8 mouse cellular contexts compared by ENCODE assay signal in genomic region chr7:139119152-139119774, GRCm38 (mm10). TPM values are rescaled to one million over a fixed set of nuclear protein-coding genes. Genes with fewer than 3 reads are reported as not detected.
DNase-seq lines count a peak whose midpoint lies in the region; ATAC-seq and TF ChIP-seq lines count a peak whose summit lies in the region.

No protein-coding gene starts in this region.

- no peak for TF ChIP-seq POLR2A in ES-Bruce4 (IDR thresholded peaks at IDR 0.05; ENCODE audit: insufficient read depth, low read length)

- no peak overlapping the region for H3K4me3 ChIP-seq in ES-Bruce4 (ENCODE audit: low read depth, low read length)
- no peak overlapping the region for H3K4me3 ChIP-seq in forebrain, embryonic 12.5 days (replicated peaks)

- TF ChIP-seq EP300 in ES-Bruce4 (IDR thresholded peaks at IDR 0.05; ENCODE audit: insufficient read depth, low read depth, low read length), result no peak

- DNase-seq in c-Kit-positive CD71-positive TER-119-negative erythroid progenitor cells, embryonic 14.5 days (ENCODE audit: low read depth), result peak; percentile 10
- peak; percentile 90 to 93 for DNase-seq in heart, postnatal 10 days
- DNase-seq in kidney, postnatal 25 days, result peak; percentile 80 to 92
- DNase-seq in lung, adult 18-20 months, result peak; percentile 74
- DNase-seq in ovary, adult 18-20 months (ENCODE audit: low spot score), result peak; percentile 64
- DNase-seq in thymus, postnatal 0 days (ENCODE audit: low spot score), result peak; percentile 40

- H3K27me3 ChIP-seq in ES-Bruce4 (ENCODE audit: control insufficient read depth, insufficient read depth, low read length, poor library complexity, severe bottlenecking), result no peaks in the 10 kb centered on the region
- H3K27me3 ChIP-seq in forebrain, embryonic 12.5 days, result peaks cover 11% of the 10 kb centered on the region; the same call in 1 of the 2 replicates

- no peaks in the 10 kb centered on the region for H3K36me3 ChIP-seq in ES-Bruce4 (ENCODE audit: control insufficient read depth, insufficient read depth, low read length, poor library complexity, severe bottlenecking)
- H3K36me3 ChIP-seq in forebrain, embryonic 12.5 days (replicated peaks), result no peaks in the 10 kb centered on the region

- WGBS in forebrain, embryonic 12.5 days, result 46% methylated on average over 13 of the region's 13 CpGs

- intact Hi-C loops in heart, postnatal 10 days (cut with DNase I), result no loop called here

- no peaks in the 10 kb centered on the region for H3K4me1 ChIP-seq in ES-Bruce4 (ENCODE audit: control insufficient read depth, insufficient read depth, low read length)
- H3K4me1 ChIP-seq in forebrain, embryonic 12.5 days, result no peaks in the 10 kb centered on the region

- peak; percentile 91 for TF ChIP-seq CTCF in ES-Bruce4 (IDR thresholded peaks at IDR 0.05; ENCODE audit: low read depth, low read length)

- H3K27ac ChIP-seq in ES-Bruce4 (ENCODE audit: insufficient read depth, low read length), result no peak overlapping the region
- H3K27ac ChIP-seq in forebrain, embryonic 12.5 days, result no peak overlapping the region

- no peak overlapping the region for H3K9ac ChIP-seq in ES-Bruce4 (ENCODE audit: low read depth, poor library complexity, severe bottlenecking)
- H3K9ac ChIP-seq in forebrain, embryonic 12.5 days, result no peak overlapping the region

- peak; percentile 81 for ATAC-seq in forebrain, embryonic 12.5 days (ENCODE audit: low FRiP score)

- no peaks in the 10 kb centered on the region for H3K9me3 ChIP-seq in ES-Bruce4 (replicated peaks; ENCODE audit: control insufficient read depth, insufficient read depth, low read length, poor library complexity, severe bottlenecking)
- H3K9me3 ChIP-seq in forebrain, embryonic 12.5 days, result no peaks in the 10 kb centered on the region

- no peak overlapping the region for H3K4me2 ChIP-seq in forebrain, embryonic 12.5 days

RNA-seq across cellular contexts. Expression of gene Dpysl4, which starts 33.5 kb away (rescaled TPM):
- 1.9 and 2.1 TPM in 2 replicates for polyA plus RNA-seq in ES-Bruce4 (2011; ENCODE audit: insufficient read depth, insufficient read length, low read depth, missing spikeins)
- 139 and 143 TPM in 2 replicates for polyA plus RNA-seq in forebrain, embryonic 12.5 days (2016; fragmentation: Nextera tagmentation; extraction: Ambion mirVana)
- total RNA-seq in heart, postnatal 10 days (2021), result 1 to 10 TPM; 2.8 to 3.3 TPM
- 0.13 and 0.22 TPM in 2 replicates for polyA plus RNA-seq in thymus, postnatal 0 days (2015; fragmentation: Nextera tagmentation; extraction: Ambion mirVana)

Comparison
In these comparisons a context has a peak if more than half of its experiments do, and no peak if none do; other contexts are left out.
1. DNase-seq: peak in every context shown above with its lines; median percentile 92 in heart, postnatal 10 days; 86 in kidney, postnatal 25 days; 74 in lung, adult 18-20 months; 64 in ovary, adult 18-20 months; 40 in thymus, postnatal 0 days; 10 in c-Kit-positive CD71-positive TER-119-negative erythroid progenitor cells, embryonic 14.5 days.
2. RNA of gene Dpysl4, which starts 33.5 kb away (polyA plus RNA-seq): 139 to 143 TPM in forebrain, embryonic 12.5 days; 1.9 to 2.1 TPM in ES-Bruce4 and 0.13 to 0.22 TPM in thymus, postnatal 0 days; every median in the first group is over 10 times any median in the second.